Mouse (Mus musculus) CH12.LX (cell line): ENCODE results near the gene Cd36. TPM values are rescaled to one million over a fixed set of nuclear protein-coding genes. Genes with fewer than 3 reads are reported as not detected.

ENCODE experiments used
- DNase-seq: peaks from one replicate; pipeline ENCODE4 v3.0.0-alpha.2; 2013; ENCODE audit errors: extremely low read depth
- H3K27ac ChIP-seq: 2 replicates; pipeline ENCODE4 v1.5.1; 2012; ENCODE audit warnings: low read depth, mild to moderate bottlenecking, control low read depth, moderate library complexity; ENCODE audit not compliant: insufficient read depth
- H3K27me3 ChIP-seq: replicated peaks from 2 replicates; pipeline ENCODE3; 2012; ENCODE audit warnings: inconsistent platforms
- H3K36me3 ChIP-seq, 2 experiments: replicated peaks in 1 of 2; 2 replicates each; pipeline versions ENCODE3 to v1.6.1; 2012; ENCODE audit warnings: inconsistent platforms in 1 of 2, low read length in 1 of 2, mild to moderate bottlenecking in 1 of 2, mixed read lengths in 1 of 2, moderate library complexity in 1 of 2; ENCODE audit not compliant: control insufficient read depth in 1 of 2, insufficient read depth in 1 of 2
- H3K4me1 ChIP-seq, 2 experiments: 2 replicates each; pipeline ENCODE4 v1.6.1; 2012; ENCODE audit warnings: inconsistent platforms in 1 of 2, moderate library complexity in 1 of 2; ENCODE audit not compliant: insufficient read depth in 2 of 2, control insufficient read depth in 1 of 2
- H3K4me2 ChIP-seq: 2 replicates; pipeline ENCODE4 v1.6.1; 2012; ENCODE audit warnings: low read depth, mild to moderate bottlenecking, control low read depth; ENCODE audit not compliant: poor library complexity, insufficient read depth, severe bottlenecking
- H3K4me3 ChIP-seq, 3 experiments: fragments of 150-350 bp in 1 of 3; sonication (generic) in 1 of 3; replicated peaks in 1 of 3; 2 replicates each; pipeline versions ENCODE3 to v1.5.1; 2011 to 2012; ENCODE audit warnings: low read depth in 2 of 3, low read length in 2 of 3, mild to moderate bottlenecking in 2 of 3, moderate library complexity in 2 of 3, control low read depth in 1 of 3, improper control_type of control experiment in 1 of 3, inconsistent platforms in 1 of 3, mixed read lengths in 1 of 3; ENCODE audit not compliant: poor library complexity in 1 of 3
- H3K79me2 ChIP-seq: replicated peaks from 2 replicates; pipeline ENCODE4 v1.6.1; 2012; ENCODE audit warnings: mild to moderate bottlenecking, moderate library complexity; ENCODE audit not compliant: control insufficient read depth, poor library complexity, insufficient read depth, severe bottlenecking; ENCODE audit errors: extremely low read depth
- H3K9ac ChIP-seq: 2 replicates; pipeline ENCODE4 v1.6.1; 2012; ENCODE audit warnings: low read depth, mild to moderate bottlenecking, control low read depth, moderate library complexity; ENCODE audit not compliant: insufficient read depth
- H3K9me3 ChIP-seq: replicated peaks from 2 replicates; pipeline ENCODE3; 2012; ENCODE audit warnings: low read length, inconsistent platforms, mixed read lengths
- CHD1 ChIP-seq: IDR thresholded peaks from 2 replicates; pipeline ENCODE4 v1.6.1; 2012; ENCODE audit warnings: low read depth, low read length, improper control_type of control experiment, inconsistent platforms
- CHD2 ChIP-seq: IDR thresholded peaks from 2 replicates; pipeline ENCODE4 v1.6.1; 2011; ENCODE audit warnings: low read length, improper control_type of control experiment
- E2F4 ChIP-seq: IDR thresholded peaks from 2 replicates; pipeline ENCODE4 v1.6.1; 2011; ENCODE audit warnings: low read depth, low read length, improper control_type of control experiment; ENCODE audit not compliant: insufficient replicate concordance
- EP300 ChIP-seq: IDR thresholded peaks from 2 replicates; pipeline ENCODE4 v1.6.1; 2011; ENCODE audit warnings: low read length, improper control_type of control experiment
- HCFC1 ChIP-seq: IDR thresholded peaks from 2 replicates; pipeline ENCODE4 v1.6.1; 2012; ENCODE audit warnings: low read depth, mild to moderate bottlenecking, inconsistent platforms, low read length, improper control_type of control experiment
- JUND ChIP-seq: conservative IDR thresholded peaks from 2 replicates; pipeline ENCODE4 v1.6.1; 2011; ENCODE audit warnings: low read depth, low read length, improper control_type of control experiment
- KAT2A ChIP-seq: IDR thresholded peaks from 2 replicates; pipeline ENCODE4 v1.6.1; 2012; ENCODE audit warnings: low read length, improper control_type of control experiment, inconsistent platforms; ENCODE audit not compliant: insufficient replicate concordance
- MAFK ChIP-seq: IDR thresholded peaks from 2 replicates; pipeline ENCODE4 v1.6.1; 2011; ENCODE audit warnings: low read length, improper control_type of control experiment; ENCODE audit not compliant: insufficient replicate concordance
- MAZ ChIP-seq: IDR thresholded peaks from 2 replicates; pipeline ENCODE4 v1.6.1; 2012; ENCODE audit warnings: low read depth, mild to moderate bottlenecking, inconsistent platforms, low read length, improper control_type of control experiment, moderate library complexity
- MEF2A ChIP-seq: IDR thresholded peaks from 2 replicates; pipeline ENCODE4 v1.6.1; 2014; ENCODE audit warnings: low read depth, mild to moderate bottlenecking, inconsistent platforms, low read length, improper control_type of control experiment, borderline replicate concordance
- MXI1 ChIP-seq: IDR thresholded peaks from 2 replicates; pipeline ENCODE4 v1.6.1; 2011; ENCODE audit warnings: mild to moderate bottlenecking, low read depth, low read length, improper control_type of control experiment
- NRF1 ChIP-seq: IDR thresholded peaks from 2 replicates; pipeline ENCODE4 v1.6.1; 2014; ENCODE audit warnings: low read depth, mild to moderate bottlenecking, inconsistent platforms, low read length, improper control_type of control experiment, moderate library complexity
- PAX5 ChIP-seq: IDR thresholded peaks from 2 replicates; pipeline ENCODE4 v1.6.1; 2012; ENCODE audit warnings: low read length, inconsistent platforms, mixed read lengths
- POLR2AphosphoS2 ChIP-seq: IDR thresholded peaks from 2 replicates; pipeline ENCODE4 v1.6.1; 2011; ENCODE audit warnings: low read depth, low read length, improper control_type of control experiment
- RAD21 ChIP-seq: IDR thresholded peaks from 2 replicates; pipeline ENCODE4 v1.6.1; 2011; ENCODE audit warnings: low read depth, mild to moderate bottlenecking, low read length, improper control_type of control experiment, moderate library complexity
- SIN3A ChIP-seq: IDR thresholded peaks from 2 replicates; pipeline ENCODE4 v1.6.1; 2012; ENCODE audit warnings: low read length, improper control_type of control experiment, inconsistent platforms
- TBP ChIP-seq: conservative IDR thresholded peaks from 2 replicates; pipeline ENCODE4 v1.6.1; 2011; ENCODE audit warnings: low read depth, low read length, improper control_type of control experiment
- TCF12 ChIP-seq: IDR thresholded peaks from 2 replicates; pipeline ENCODE4 v1.6.1; 2014; ENCODE audit warnings: low read depth, mild to moderate bottlenecking, inconsistent platforms, low read length, improper control_type of control experiment
- UBTF ChIP-seq: IDR thresholded peaks from 2 replicates; pipeline ENCODE4 v1.6.1; 2012; ENCODE audit warnings: low read depth, mild to moderate bottlenecking, inconsistent platforms, low read length, improper control_type of control experiment, moderate library complexity
- USF1 ChIP-seq: IDR thresholded peaks from 2 replicates; pipeline ENCODE4 v1.6.1; 2014; ENCODE audit warnings: low read depth, mild to moderate bottlenecking, inconsistent platforms, low read length, improper control_type of control experiment
- USF2 ChIP-seq: conservative IDR thresholded peaks from 2 replicates; pipeline ENCODE4 v1.6.1; 2011; ENCODE audit warnings: low read depth, low read length, improper control_type of control experiment
- ZC3H11A ChIP-seq: IDR thresholded peaks from 2 replicates; pipeline ENCODE4 v1.6.1; 2012; ENCODE audit warnings: low read depth, mild to moderate bottlenecking, inconsistent platforms, low read length, improper control_type of control experiment
- ZKSCAN1 ChIP-seq: IDR thresholded peaks from 2 replicates; pipeline ENCODE4 v1.6.1; 2012; ENCODE audit warnings: low read depth, inconsistent platforms, low read length, improper control_type of control experiment, borderline replicate concordance
- ZNF384 ChIP-seq: IDR thresholded peaks from 2 replicates; pipeline ENCODE4 v1.6.1; 2012; ENCODE audit warnings: low read depth, low read length, improper control_type of control experiment, inconsistent platforms
- dilution Hi-C: fragments of 300-500 bp; cut with MboI; formaldehyde crosslinking; loops from 2 replicates; pipeline ENCODE4 v1.14.3; 2020; ENCODE audit warnings: low sequenced_read_pairs; ENCODE audit not compliant: extremely low pct_unique_long_range_greater_than_20kb, extremely low pct_ligation_motif_present
- in situ Hi-C: fragments of 300-500 bp; cut with MboI; formaldehyde crosslinking; loops from 3 replicates; pipeline ENCODE4 v1.14.3; 2019; ENCODE audit warnings: low sequenced_read_pairs, low pct_ligation_motif_present, low pct_unique_long_range_greater_than_20kb, mixed read lengths
- polyA plus RNA-seq: library from polyadenylated mRNA; unstranded; fragments of >175 nt; gene quantifications from 2 replicates; pipeline ENCODE4 v1.2.1, GENCODE M21; 2012; ENCODE audit warnings: low read depth; ENCODE audit not compliant: insufficient read length
- total RNA-seq, 2 experiments: library from RNA; depleted of rRNA; stranded (reverse); fragments of 300-350 nt in 1 of 2; fragments of >200 nt in 1 of 2; gene quantifications; 2 replicates each; pipeline ENCODE4 v1.2.3; 2012 to 2014

Gene Cd36
- total and polyA plus RNA-seq, 3 experiments = 145 to 690 (median 608) TPM

DNA sequence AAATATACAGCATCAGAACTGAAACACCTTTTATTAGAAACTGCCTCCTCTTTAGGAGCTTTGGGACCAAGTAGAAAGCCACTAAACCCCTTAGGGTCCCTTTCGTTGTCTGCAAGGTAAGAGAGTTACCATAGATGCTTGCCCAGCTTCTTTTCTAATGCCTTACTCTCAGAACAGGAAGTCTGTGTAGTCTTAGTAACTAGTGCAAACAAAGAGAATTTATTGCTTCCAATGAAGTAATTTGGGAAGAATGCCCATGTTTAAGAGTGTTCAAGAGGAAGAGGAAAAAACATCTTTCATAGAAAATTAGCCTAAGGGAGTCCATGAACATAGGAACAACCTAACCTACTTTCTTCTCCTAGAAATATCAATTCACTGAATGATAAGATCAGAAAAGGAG lies 67.2 kb downstream of the Cd36 start:
- Histone ChIP-seq H3K9me3 (no peaks in the 10 kb centered on the region), H3K4me3 (no peak overlapping the region), H3K9ac (no peak overlapping the region), H3K27ac (no peak overlapping the region)
- in situ Hi-C loops (no loop called here), dilution Hi-C loops (no loop called here)
- DNase-seq = no peak
- TF ChIP-seq CHD1 (no peak), MAZ (no peak), CHD2 (no peak), ZKSCAN1 (no peak), HCFC1 (no peak), JUND (no peak), POLR2AphosphoS2 (no peak), MXI1 (no peak), SIN3A (no peak), USF2 (no peak), MEF2A (no peak)
- TF ChIP-seq, all 38 proteins: peak for 0
- Histone ChIP-seq H3K36me3 (peaks cover 21 to 64% of the 10 kb centered on the region in 2 experiments), H3K4me2 (no peak overlapping the region), H3K4me1 (peaks cover 0 to 13% of the 10 kb centered on the region in 2 experiments; a peak in 2 of 4 replicates), H3K79me2 (peaks cover 21% of the 10 kb centered on the region), H3K27me3 (no peaks in the 10 kb centered on the region)

DNA sequence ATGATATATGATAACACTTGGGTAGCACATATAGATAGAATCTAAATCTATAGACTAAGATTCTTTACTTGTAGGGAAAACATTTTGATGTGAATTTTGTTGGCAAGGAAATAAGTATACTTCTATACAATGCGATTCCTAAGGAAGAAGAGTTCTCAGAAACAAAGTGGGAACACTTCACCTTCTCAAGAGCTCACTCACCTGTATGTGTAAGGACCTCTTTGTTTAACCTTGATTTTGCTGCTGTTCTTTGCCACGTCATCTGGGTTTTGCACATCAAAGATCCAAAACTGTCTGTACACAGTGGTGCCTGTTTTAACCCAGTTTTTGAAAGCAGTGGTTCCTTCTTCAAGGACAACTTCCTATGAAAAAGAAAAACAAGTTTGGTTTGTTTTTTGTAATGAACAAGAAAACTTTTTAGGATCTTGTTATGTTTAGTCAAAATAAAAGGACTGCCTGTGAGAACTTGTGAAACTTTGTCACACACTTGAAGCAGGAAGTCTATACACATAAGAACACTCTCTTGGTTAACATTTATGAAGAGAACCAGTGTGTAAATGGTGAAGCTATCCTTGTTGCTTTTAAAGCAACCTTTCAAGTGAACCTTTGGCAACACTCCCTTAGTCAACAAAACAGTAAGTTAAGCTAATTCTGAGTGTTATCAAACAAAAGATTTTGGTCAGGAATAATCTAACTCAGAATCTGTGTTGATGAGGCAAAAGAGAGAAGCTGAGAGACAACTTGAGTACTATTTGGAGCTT lies 68.2 kb downstream of the Cd36 start:
- Histone ChIP-seq H3K27ac (no peak overlapping the region), H3K27me3 (no peaks in the 10 kb centered on the region), H3K9me3 (no peaks in the 10 kb centered on the region), H3K79me2 (peaks cover 17% of the 10 kb centered on the region), H3K4me3 (no peak overlapping the region), H3K4me2 (no peak overlapping the region), H3K36me3 (peaks cover 19 to 62% of the 10 kb centered on the region in 2 experiments), H3K9ac (no peak overlapping the region), H3K4me1 (peaks cover 0 to 7% of the 10 kb centered on the region in 2 experiments; a peak in 1 of 4 replicates)
- TF ChIP-seq HCFC1 (no peak), RAD21 (no peak), MAZ (no peak), USF2 (no peak), ZNF384 (no peak), TCF12 (no peak), SIN3A (no peak), EP300 (no peak), UBTF (no peak), NRF1 (no peak), PAX5 (no peak), E2F4 (no peak), TBP (no peak), CHD2 (no peak), USF1 (no peak), JUND (no peak), ZC3H11A (no peak), KAT2A (no peak), MAFK (no peak), CHD1 (no peak)
- in situ Hi-C loops = no loop called here
- DNase-seq = no peak
- dilution Hi-C loops = no loop called here
